Mouse (Mus musculus) 416B (cell line): ENCODE data around the gene Hoxa6.

Source experiments
- DNase-seq: peaks from one replicate; pipeline ENCODE4 v3.0.0; 2011; ENCODE audit warnings: low read depth

The Hoxa6 gene

GRCm38 (mm10) chr6:52215070-52215469 is 6.5 kb upstream of the Hoxa6 start:
- no peak for DNase-seq

GRCm38 (mm10) chr6:52214271-52214670 is 5.7 kb upstream of the Hoxa6 start:
- peak; percentile 13 for DNase-seq

GRCm38 (mm10) chr6:52213119-52213986 is 4.8 kb upstream of the Hoxa6 start, which contains the start of the genes Hoxa3 and Gm28308:
Hoxa3 (minus strand) TSS chr6:52213336.
Gm28308 (minus strand) TSS chr6:52213339.
- no peak for DNase-seq

GRCm38 (mm10) chr6:52212556-52213118 is 4.1 kb upstream of the Hoxa6 start:
- DNase-seq: no peak

GRCm38 (mm10) chr6:52211961-52212360 is 3.4 kb upstream of the Hoxa6 start:
- no peak for DNase-seq

GRCm38 (mm10) chr6:52211170-52211935 is 2.8 kb upstream of the Hoxa6 start:
- DNase-seq: peak; percentile 53

GRCm38 (mm10) chr6:52209685-52210046 is 1.1 kb upstream of the Hoxa6 start:
- no peak for DNase-seq

- no peak for DNase-seq
These were observed 554 bp upstream of the Hoxa6 start for GRCm38 (mm10) chr6:52208868-52209684.

- no peak for DNase-seq
These were observed 892 bp downstream of the Hoxa6 start for GRCm38 (mm10) chr6:52207684-52207976.

GRCm38 (mm10) chr6:52206882-52207683 is 1.4 kb downstream of the Hoxa6 start:
- no peak for DNase-seq

GRCm38 (mm10) chr6:52205638-52206621 is 2.6 kb downstream of the Hoxa6 start:
- DNase-seq: no peak

GRCm38 (mm10) chr6:52205221-52205620 is 3.3 kb downstream of the Hoxa6 start:
- DNase-seq: no peak

- no peak for DNase-seq
These were observed 4.3 kb downstream of the Hoxa6 start, which contains the start of gene Hoxa5 for GRCm38 (mm10) chr6:52204050-52204752. Hoxa5 (minus strand) TSS chr6:52204587.

GRCm38 (mm10) chr6:52203371-52204049 is 5.0 kb downstream of the Hoxa6 start:
- no peak for DNase-seq

GRCm38 (mm10) chr6:52203121-52203370 is 5.5 kb downstream of the Hoxa6 start:
- no peak for DNase-seq

- DNase-seq: no peak
These were observed 6.0 kb downstream of the Hoxa6 start for GRCm38 (mm10) chr6:52202362-52203120.

- no peak for DNase-seq
These were observed 7.3 kb downstream of the Hoxa6 start for GRCm38 (mm10) chr6:52201269-52201668.

GRCm38 (mm10) chr6:52200751-52201250 is 7.7 kb downstream of the Hoxa6 start:
- no peak for DNase-seq
